Mouse (Mus musculus): Measurements from ENCODE around the gene Hpcal1. TPM values are rescaled to one million over a fixed set of nuclear protein-coding genes. Genes with fewer than 3 reads are reported as not detected.

Hpcal1 gene
- polyA plus RNA-seq, 1 experiment from 2014 or later: 142 TPM

DNA sequence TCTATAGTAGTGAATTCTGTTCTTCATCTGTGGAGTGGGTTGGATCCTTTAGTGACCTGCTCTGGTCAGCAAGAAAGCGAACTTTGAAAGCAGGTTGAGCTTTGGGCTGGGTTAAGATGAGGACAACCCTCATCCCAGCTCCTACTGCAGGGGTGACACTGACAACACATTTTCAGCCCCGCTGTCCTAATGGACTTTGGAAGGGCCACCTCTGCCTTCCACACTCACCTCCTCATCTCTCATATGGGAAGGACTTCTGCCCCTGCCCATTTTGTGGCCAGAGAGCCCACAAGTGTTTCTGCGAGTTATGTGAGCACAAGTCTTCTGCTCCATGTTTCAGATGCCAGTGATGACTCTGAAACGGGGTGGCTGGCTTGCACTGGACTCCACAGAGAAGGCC is 41.9 kb downstream of the Hpcal1 start:
- H3K4me3 ChIP-seq (ENCODE audit: inconsistent target): no peak overlapping the region
- H3K36me3 ChIP-seq (ENCODE audit: inconsistent target): no peaks in the 10 kb centered on the region
- no peak overlapping the region for H3K27ac ChIP-seq
- 89% methylated on average over 4 of the region's 4 CpGs for WGBS (ENCODE audit: missing documents)
- H3K79me2 ChIP-seq (ENCODE audit: inconsistent target): peaks cover 100% of the 10 kb centered on the region

DNA sequence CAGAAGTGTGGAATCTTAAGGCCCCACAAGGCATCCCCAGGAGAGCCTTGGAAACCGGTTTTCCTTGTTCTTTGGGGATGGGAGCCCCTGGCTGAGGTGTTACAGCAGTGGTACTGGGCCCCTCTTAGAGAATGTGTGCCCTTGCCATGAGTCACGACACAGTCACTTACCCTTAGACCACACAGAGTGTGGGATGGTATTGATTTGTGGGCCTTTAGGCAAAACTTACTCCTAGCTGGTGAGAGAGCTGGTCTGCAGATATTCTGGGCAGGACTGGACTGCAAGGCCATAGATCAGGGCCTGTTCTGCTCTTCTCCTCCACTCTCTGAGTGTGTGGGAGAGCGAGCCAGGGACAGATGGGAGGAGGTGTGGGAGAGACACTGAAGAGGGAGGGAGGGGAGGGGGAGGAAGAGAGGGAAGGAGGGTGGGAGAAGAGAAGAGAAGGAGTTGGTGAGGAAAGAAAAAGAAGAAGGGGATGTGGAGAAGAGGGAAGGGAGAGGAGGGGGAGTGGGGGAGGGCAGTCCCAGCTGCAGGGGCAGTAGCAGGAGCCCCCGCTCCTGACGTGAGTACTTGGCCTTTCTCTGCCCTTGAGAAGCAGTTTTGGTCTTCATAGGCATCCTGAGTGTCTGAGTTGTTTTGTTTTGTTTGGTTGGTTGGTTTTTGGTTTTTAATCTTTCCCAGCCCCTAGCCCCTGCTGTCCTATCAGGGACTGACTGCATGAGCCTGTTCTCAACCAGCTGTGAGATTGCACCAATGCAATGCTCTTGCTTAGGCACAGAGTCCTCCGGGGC is 42.7 kb downstream of the Hpcal1 start:
- Histone ChIP-seq H3K79me2 (ENCODE audit: inconsistent target) (peaks cover 100% of the 10 kb centered on the region), H3K4me3 (ENCODE audit: inconsistent target) (no peak overlapping the region), H3K36me3 (ENCODE audit: inconsistent target) (no peaks in the 10 kb centered on the region), H3K27ac (no peak overlapping the region)
- WGBS (ENCODE audit: missing documents): 84% methylated on average over 5 of the region's 6 CpGs

DNA sequence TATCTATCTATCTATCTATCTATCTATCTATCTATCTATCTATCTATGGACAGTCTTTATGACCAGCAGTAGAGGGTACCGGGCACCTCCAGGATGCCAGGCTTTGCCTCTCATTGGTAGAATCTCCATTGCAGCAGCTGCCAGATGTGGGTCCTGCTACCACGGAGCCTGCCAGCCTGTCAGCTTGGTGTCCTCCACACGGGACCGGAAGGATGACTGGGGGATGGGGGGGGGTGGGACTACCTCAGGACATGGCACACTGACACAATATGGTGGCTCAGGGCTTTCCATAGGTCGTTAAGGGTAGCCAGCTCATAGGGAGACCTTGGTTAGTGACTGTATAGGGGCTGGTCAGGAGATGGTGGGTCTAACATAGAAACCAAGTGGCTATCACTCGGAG is 45.7 kb downstream of the Hpcal1 start:
- no peak overlapping the region for H3K4me3 ChIP-seq (ENCODE audit: inconsistent target)

DNA sequence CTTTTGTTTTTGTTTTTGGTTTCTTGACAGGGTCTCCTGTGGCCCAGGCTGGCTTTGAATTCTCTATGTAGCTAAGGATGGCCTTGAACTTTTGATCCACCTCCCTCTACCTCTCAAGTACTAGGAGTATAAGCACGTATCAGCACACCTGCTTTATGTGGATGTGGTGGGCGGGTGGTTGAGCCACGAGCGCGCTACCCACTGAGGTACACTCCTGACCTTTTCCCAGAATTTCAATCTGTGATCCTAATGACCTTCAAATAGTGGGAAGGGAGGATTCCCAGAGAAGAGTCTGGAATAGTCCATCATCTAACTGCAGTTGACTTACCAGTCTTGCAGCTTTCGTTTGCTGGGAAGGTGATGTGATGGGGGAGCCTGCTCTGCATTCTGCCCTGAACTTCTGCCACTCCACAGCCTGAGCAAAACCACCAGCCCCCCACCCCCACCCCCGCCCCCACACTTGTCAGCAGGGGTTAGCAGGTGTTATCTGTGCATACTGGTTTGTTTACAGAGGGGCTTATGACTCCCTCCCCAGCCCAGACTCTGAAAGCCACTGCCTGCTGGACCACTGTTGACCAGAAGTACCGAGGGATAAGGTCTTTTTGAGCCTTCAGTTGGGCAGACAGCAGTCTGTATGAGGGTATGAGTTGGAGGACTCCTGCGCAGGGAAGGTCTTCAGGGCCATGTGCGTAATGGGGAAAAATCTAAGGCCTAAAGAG is 46.4 kb downstream of the Hpcal1 start:
- Histone ChIP-seq H3K79me2 (ENCODE audit: inconsistent target) (peaks cover 100% of the 10 kb centered on the region), H3K27ac (no peak overlapping the region), H3K36me3 (ENCODE audit: inconsistent target) (no peaks in the 10 kb centered on the region), H3K4me3 (ENCODE audit: inconsistent target) (no peak overlapping the region)
- 96% methylated on average over 10 of the region's 10 CpGs for whole genome bisulfite sequencing (ENCODE audit: missing documents)

More for the DNA sequence above, 45.7 kb downstream of the Hpcal1 start:
- H3K79me2 ChIP-seq (ENCODE audit: inconsistent target): peaks cover 100% of the 10 kb centered on the region
- no peak overlapping the region for H3K27ac ChIP-seq
- 90% methylated on average over 6 of the region's 6 CpGs for WGBS (ENCODE audit: missing documents)
- H3K36me3 ChIP-seq (ENCODE audit: inconsistent target): no peaks in the 10 kb centered on the region

DNA sequence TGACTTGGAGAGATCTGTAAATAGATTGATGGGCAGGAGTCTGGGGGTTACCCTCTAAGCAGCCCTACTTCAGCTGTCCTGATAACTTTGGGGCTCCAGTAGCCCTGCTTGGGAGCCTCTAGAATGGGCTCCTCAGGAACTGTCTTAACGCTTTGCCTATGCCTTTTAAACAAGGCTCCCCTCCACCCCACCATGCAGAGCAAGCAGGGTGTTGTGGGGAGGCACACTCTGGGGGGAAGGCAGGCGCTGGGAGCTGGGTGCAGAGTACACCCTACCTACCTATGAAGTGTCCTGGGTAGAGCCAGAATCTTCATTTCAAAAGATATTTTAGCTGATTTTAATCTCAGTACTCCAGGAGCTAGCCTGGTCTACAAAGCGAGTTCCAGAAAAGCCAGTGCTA is 47.2 kb downstream of the Hpcal1 start:
- H3K36me3 ChIP-seq (ENCODE audit: inconsistent target): no peaks in the 10 kb centered on the region
- H3K4me3 ChIP-seq (ENCODE audit: inconsistent target): no peak overlapping the region
- H3K79me2 ChIP-seq (ENCODE audit: inconsistent target): peaks cover 100% of the 10 kb centered on the region
- no peak overlapping the region for H3K27ac ChIP-seq
- 96% methylated on average over 3 of the region's 3 CpGs for WGBS (ENCODE audit: missing documents)

DNA sequence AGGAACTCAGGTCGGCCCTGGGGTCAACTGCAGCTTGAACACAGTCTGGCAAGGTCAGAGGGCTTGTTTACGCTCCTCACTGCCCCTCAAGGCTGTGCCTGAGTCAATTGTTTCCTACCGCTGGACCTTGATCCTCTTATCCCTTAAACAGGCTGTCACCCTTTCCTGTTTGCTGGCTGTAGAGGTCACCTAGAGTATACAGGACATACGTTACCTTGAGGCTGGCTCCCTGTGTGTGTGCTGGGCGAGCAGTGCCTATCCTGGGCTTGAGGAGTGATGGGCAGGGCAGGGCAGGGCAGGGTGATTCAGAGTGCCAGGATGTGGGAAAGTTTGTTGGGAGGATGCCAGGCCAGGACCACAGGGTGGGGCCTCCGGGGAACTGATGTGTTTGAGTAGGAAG is 47.8 kb downstream of the Hpcal1 start:
- Histone ChIP-seq H3K79me2 (ENCODE audit: inconsistent target) (peaks cover 100% of the 10 kb centered on the region), H3K27ac (no peak overlapping the region), H3K4me3 (ENCODE audit: inconsistent target) (no peak overlapping the region), H3K36me3 (ENCODE audit: inconsistent target) (no peaks in the 10 kb centered on the region)
- WGBS (ENCODE audit: missing documents): 70% methylated on average over 6 of the region's 6 CpGs

DNA sequence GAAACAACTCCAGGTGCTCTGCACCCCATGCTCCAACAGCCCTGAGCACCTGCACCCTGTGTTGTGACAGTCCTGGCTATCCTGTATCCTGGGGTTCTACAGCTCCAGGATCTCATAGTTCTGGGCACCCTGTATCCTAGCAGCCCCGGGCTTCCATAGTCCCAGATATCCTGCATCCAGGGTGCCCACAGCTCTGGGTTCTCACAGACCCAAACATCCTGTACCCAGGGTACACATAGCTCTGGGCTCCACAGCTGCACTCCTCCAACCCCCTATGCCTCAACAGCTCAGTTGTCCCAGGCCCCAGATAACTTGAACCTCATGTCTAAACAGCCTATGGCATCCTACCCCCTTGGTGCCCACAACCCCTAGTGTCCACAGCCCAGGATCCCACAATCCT is 49.6 kb downstream of the Hpcal1 start:
- H3K4me3 ChIP-seq (ENCODE audit: inconsistent target): no peak overlapping the region
- 100% methylated on average over 1 of the region's 1 CpGs for WGBS (ENCODE audit: missing documents)
- peaks cover 100% of the 10 kb centered on the region for H3K79me2 ChIP-seq (ENCODE audit: inconsistent target)
- no peaks in the 10 kb centered on the region for H3K36me3 ChIP-seq (ENCODE audit: inconsistent target)
- H3K27ac ChIP-seq: no peak overlapping the region

DNA sequence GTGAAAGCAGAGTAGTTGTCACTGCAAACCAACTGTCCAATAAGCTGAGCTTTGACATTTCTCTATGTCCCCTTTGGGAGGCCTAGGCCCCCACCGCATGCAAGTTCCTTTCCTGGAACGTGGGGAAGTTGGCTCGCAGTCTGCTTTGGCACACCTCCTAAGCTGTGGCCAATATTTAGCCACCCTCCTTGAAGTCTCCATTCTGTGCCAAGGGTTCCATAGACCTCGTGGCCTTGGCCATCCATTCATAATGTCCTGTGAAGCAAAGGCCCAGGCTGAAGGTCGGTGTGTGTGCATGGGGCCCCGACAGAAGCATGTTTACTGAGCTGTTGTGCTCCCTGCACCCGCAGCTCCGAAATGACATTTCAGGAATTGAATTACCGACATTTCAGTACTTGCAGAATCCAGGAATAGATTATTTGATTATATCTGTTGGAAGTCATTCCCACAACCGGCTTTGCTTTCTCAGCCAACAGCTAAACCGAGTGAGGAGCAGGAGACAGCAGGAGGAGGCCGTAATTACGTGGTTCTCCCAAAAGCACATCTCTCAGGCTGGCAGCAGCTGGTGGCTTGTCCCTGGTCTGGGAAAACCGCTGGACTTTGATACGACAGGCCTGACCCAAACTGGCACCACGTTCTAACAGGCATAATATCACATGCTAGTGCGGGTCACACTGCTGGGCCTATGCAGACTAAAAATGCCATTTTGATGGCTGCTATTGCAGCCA is 51.1 kb downstream of the Hpcal1 start:
- no peak overlapping the region for H3K4me3 ChIP-seq (ENCODE audit: inconsistent target)
- WGBS (ENCODE audit: missing documents): 72% methylated on average over 17 of the region's 17 CpGs

DNA sequence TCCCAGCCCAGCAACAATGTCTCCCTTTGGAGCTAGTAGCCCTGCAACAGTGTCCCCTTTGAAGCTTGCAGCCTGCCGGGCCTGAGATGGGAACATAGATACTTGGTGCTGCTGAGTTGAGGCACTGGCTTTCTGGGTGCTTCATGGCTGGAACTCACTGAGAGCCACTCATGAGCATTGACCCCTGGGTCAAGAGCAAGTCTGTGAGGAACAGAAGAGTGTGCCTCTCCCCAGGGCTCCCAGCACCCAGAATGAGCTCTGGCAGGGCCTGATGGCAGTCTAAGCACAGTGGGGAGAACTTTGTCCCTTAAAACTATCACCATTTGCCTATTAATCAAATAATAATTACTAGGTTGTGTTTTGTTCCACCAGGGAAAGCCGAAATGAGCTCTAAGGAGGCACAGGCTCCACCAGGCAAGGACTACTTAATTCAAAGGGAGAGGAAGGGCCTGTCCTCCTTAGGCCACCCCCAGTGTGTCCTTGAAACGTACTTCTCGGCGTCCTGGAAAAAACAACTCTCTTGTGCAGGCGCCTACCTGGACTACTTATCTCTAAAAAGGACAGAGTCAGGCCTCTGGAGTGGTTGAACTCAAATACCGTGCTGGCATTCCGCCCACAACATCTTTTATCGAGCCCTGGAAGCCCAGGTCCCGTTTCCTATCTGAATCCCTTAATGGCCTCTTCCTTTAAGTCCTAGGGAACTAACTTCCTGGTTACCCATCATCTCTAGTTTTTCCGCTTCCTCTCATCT is 52.1 kb downstream of the Hpcal1 start:
- no peaks in the 10 kb centered on the region for H3K36me3 ChIP-seq (ENCODE audit: inconsistent target)
- peaks cover 100% of the 10 kb centered on the region for H3K79me2 ChIP-seq (ENCODE audit: inconsistent target)
- 98% methylated on average over 11 of the region's 11 CpGs for WGBS (ENCODE audit: missing documents)

More for the DNA sequence above, 51.1 kb downstream of the Hpcal1 start:
- no peaks in the 10 kb centered on the region for H3K36me3 ChIP-seq (ENCODE audit: inconsistent target)
- peaks cover 100% of the 10 kb centered on the region for H3K79me2 ChIP-seq (ENCODE audit: inconsistent target)
- H3K27ac ChIP-seq: no peak overlapping the region

DNA sequence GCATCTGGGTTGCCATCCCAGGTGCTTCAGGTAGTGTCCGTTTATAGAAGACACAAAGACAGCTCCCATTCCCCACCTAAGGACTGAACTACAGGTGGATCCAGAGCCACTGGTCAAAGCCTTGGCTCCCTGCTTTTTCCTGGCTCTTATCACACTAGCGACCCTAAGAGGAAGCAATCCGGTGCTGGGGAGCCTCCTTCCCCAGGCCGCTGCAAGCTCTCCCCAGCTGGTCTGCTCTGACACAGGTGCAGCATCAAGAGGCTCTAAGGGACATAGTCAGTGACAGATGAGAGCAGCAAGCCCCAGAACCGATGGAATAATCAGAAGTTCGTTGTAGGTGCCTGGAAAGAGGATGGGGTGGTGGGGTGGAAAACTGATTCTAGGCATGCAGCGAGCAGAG is 54.8 kb downstream of the Hpcal1 start:
- H3K36me3 ChIP-seq (ENCODE audit: inconsistent target): no peaks in the 10 kb centered on the region
- H3K79me2 ChIP-seq (ENCODE audit: inconsistent target): peaks cover 100% of the 10 kb centered on the region
- no peak overlapping the region for H3K27ac ChIP-seq
- 89% methylated on average over 7 of the region's 7 CpGs for WGBS (ENCODE audit: missing documents)
- no peak overlapping the region for H3K4me3 ChIP-seq (ENCODE audit: inconsistent target)

More for the DNA sequence above, 52.1 kb downstream of the Hpcal1 start:
- no peak overlapping the region for H3K27ac ChIP-seq
- H3K4me3 ChIP-seq (ENCODE audit: inconsistent target): no peak overlapping the region

DNA sequence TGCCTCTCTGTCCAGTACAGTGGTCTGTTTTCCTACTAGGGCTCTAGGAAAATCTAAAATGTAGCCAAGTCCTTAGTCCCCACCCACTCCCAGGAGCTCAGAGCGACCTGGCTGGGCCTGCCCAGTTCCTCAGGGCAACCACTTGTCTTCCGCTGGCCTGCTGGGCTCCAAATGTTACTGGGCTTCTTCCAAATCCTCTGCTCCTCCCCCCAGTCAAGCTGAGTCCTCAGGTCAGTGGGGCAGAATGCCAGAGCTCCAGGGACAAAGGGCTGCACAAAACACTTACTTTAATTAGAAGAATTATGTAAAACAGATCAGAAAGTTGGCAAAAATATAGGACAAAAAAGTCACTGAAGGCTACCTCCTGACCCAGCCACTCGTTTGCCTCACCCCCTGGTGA is 56.1 kb downstream of the Hpcal1 start:
- 31% methylated on average over 3 of the region's 3 CpGs for WGBS (ENCODE audit: missing documents)
- no peak overlapping the region for H3K27ac ChIP-seq
- H3K4me3 ChIP-seq (ENCODE audit: inconsistent target): no peak overlapping the region
- H3K79me2 ChIP-seq (ENCODE audit: inconsistent target): peaks cover 100% of the 10 kb centered on the region
- no peaks in the 10 kb centered on the region for H3K36me3 ChIP-seq (ENCODE audit: inconsistent target)

DNA sequence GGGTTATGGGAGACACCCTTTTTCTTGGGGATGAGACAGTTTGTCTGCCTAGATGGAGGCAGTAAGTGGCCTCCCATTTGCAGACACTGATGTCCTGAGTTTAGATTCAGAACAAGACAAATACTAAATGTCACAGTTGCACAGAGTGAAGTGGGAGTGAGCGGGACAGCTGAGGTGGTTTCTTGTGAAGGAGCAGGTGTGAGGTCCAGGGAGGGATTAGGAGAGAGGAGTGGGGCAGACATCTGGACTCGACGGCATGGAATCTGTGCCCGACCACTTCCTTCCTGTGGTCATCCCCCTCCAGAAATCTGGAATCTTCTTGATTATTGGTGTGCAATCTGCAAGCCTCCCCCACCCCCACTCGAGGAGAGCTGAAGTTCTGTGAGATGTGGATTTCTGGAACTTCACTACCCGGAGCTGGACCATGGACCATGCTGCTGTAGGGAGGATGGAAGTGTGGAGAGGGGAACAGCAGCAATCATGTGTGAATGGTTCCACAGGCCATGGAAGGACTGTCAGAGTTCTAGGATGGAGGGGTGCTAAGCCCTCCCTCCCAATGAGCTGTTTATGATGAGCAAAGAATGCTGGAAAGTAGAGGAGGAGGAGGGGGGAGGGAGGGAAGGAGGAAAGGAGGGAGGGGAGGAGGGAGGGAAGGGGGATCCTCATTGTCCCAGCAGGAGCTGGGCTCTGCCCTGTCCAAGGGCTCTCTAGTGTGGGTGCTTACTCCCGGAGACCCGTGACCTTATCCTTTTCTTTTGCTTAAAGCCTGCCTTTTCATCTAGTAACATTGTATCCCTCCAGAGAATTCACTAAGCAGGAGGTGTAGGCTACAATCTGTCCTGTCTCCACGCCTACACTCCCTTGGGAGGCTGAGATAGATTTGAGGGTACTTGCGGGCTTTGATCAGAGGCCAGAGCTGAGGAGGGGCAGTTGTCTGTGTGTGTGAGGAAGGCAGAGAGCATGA is 56.8 kb downstream of the Hpcal1 start:
- 66% methylated on average over 10 of the region's 10 CpGs for WGBS (ENCODE audit: missing documents)
- Histone ChIP-seq H3K79me2 (ENCODE audit: inconsistent target) (peaks cover 100% of the 10 kb centered on the region), H3K36me3 (ENCODE audit: inconsistent target) (no peaks in the 10 kb centered on the region), H3K27ac (peak overlapping the region; percentile 27; the same call in 1 of the 2 replicates), H3K4me3 (ENCODE audit: inconsistent target) (no peak overlapping the region)

DNA sequence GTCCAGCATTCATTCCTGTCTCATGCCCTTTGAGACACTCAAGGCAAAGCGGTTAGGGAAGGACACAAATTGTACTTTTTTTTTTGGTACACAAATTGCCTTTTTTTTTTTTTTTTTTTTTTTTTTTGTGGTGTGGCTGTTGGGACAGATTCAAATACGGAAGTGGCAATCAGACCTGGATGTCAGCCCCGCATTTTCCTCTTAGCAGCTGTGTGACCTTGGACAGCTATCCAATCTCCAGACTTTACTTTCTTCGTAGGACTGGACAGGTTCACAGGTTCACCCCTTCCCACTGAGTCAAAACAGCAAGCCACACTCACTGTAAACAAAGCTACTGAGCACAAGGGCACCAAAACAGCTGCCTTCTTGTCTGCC is 57.5 kb downstream of the Hpcal1 start:
- Histone ChIP-seq H3K4me3 (ENCODE audit: inconsistent target) (no peak overlapping the region), H3K79me2 (ENCODE audit: inconsistent target) (peaks cover 100% of the 10 kb centered on the region), H3K36me3 (ENCODE audit: inconsistent target) (no peaks in the 10 kb centered on the region), H3K27ac (peak overlapping the region; percentile 27; the same call in 1 of the 2 replicates)
- 7% methylated on average over 4 of the region's 4 CpGs for WGBS (ENCODE audit: missing documents)
